Mouse (Mus musculus): Measurements from ENCODE around the gene Eif2b5. TPM values are rescaled to one million over a fixed set of nuclear protein-coding genes. Genes with fewer than 3 reads are reported as not detected.
A peak's percentile ranks its signal among the peaks of the same experiment; 100 is the strongest.

Gene Eif2b5
- polyA plus RNA-seq, 1 experiment from 2014 or later = 80.6 TPM

- Histone ChIP-seq H3K4me1 (ENCODE audit: control insufficient read depth, insufficient read depth, low read length) (peaks cover 11% of the 10 kb centered on the region), H3K36me3 (ENCODE audit: control insufficient read depth, insufficient read depth) (peaks cover 10% of the 10 kb centered on the region), H3K4me2 (ENCODE audit: low read depth, low read length) (peak overlapping the region; percentile 84), H3K9me3 (replicated peaks; ENCODE audit: control insufficient read depth, low read length) (no peaks in the 10 kb centered on the region), H3K4me3 (ENCODE audit: low read length) (peak overlapping the region; percentile 56), H3K27ac (ENCODE audit: low read length) (peak overlapping the region; percentile 18; the same call in 1 of the 2 replicates), H3K9ac (ENCODE audit: low read length) (peak overlapping the region; percentile 68), H3K27me3 (ENCODE audit: control insufficient read depth, insufficient read depth, low read length) (no peaks in the 10 kb centered on the region)
- 17% methylated on average over 25 of the region's 25 CpGs for WGBS
- ATAC-seq (replicated peaks; ENCODE audit: extremely low read depth, insufficient read depth, low FRiP score) = peak; percentile 8; the same call in 1 of the 2 replicates
Observed at GRCm38 (mm10) chr16:20496671-20497600, 1.7 kb upstream of the Eif2b5 start.

GRCm38 (mm10) chr16:20497980-20498676, 489 bp upstream of the Eif2b5 start:
- ATAC-seq (replicated peaks; ENCODE audit: extremely low read depth, insufficient read depth, low FRiP score) = peak; percentile 19

GRCm38 (mm10) chr16:20506000-20506399, 7.4 kb downstream of the Eif2b5 start:
- WGBS = 76% methylated on average over 8 of the region's 8 CpGs
- no peak for ATAC-seq (replicated peaks; ENCODE audit: extremely low read depth, insufficient read depth, low FRiP score)
- no peak overlapping the region for H3K9ac ChIP-seq (ENCODE audit: low read length)
- no peaks in the 10 kb centered on the region for H3K4me1 ChIP-seq (ENCODE audit: control insufficient read depth, insufficient read depth, low read length)
- no peaks in the 10 kb centered on the region for H3K9me3 ChIP-seq (replicated peaks; ENCODE audit: control insufficient read depth, low read length)
- no peaks in the 10 kb centered on the region for H3K27me3 ChIP-seq (ENCODE audit: control insufficient read depth, insufficient read depth, low read length)
- H3K4me2 ChIP-seq (ENCODE audit: low read depth, low read length) = no peak overlapping the region
- H3K4me3 ChIP-seq (ENCODE audit: low read length) = no peak overlapping the region
- no peak overlapping the region for H3K27ac ChIP-seq (ENCODE audit: low read length)
- peaks cover 93% of the 10 kb centered on the region for H3K36me3 ChIP-seq (ENCODE audit: control insufficient read depth, insufficient read depth)

More at GRCm38 (mm10) chr16:20497980-20498676, 489 bp upstream of the Eif2b5 start:
- no peaks in the 10 kb centered on the region for H3K27me3 ChIP-seq (ENCODE audit: control insufficient read depth, insufficient read depth, low read length)
- WGBS = 8% methylated on average over 16 of the region's 16 CpGs
- peak overlapping the region; percentile 61 for H3K27ac ChIP-seq (ENCODE audit: low read length)
- peaks cover 22% of the 10 kb centered on the region for H3K36me3 ChIP-seq (ENCODE audit: control insufficient read depth, insufficient read depth)
- H3K9ac ChIP-seq (ENCODE audit: low read length) = peak overlapping the region; percentile 61
- peak overlapping the region; percentile 75 for H3K4me3 ChIP-seq (ENCODE audit: low read length)
- peaks cover 11% of the 10 kb centered on the region for H3K4me1 ChIP-seq (ENCODE audit: control insufficient read depth, insufficient read depth, low read length)
- peak overlapping the region; percentile 72 for H3K4me2 ChIP-seq (ENCODE audit: low read depth, low read length)
- no peaks in the 10 kb centered on the region for H3K9me3 ChIP-seq (replicated peaks; ENCODE audit: control insufficient read depth, low read length)

- WGBS = 78% methylated on average over 3 of the region's 3 CpGs
- Histone ChIP-seq H3K36me3 (ENCODE audit: control insufficient read depth, insufficient read depth) (peaks cover 65% of the 10 kb centered on the region), H3K4me3 (ENCODE audit: low read length) (no peak overlapping the region), H3K4me2 (ENCODE audit: low read depth, low read length) (no peak overlapping the region), H3K9ac (ENCODE audit: low read length) (no peak overlapping the region), H3K4me1 (ENCODE audit: control insufficient read depth, insufficient read depth, low read length) (no peaks in the 10 kb centered on the region), H3K27ac (ENCODE audit: low read length) (no peak overlapping the region), H3K27me3 (ENCODE audit: control insufficient read depth, insufficient read depth, low read length) (no peaks in the 10 kb centered on the region), H3K9me3 (replicated peaks; ENCODE audit: control insufficient read depth, low read length) (no peaks in the 10 kb centered on the region)
- 0 out of 2 replicates have a peak, but pooled peaks have one; percentile 14 for ATAC-seq (replicated peaks; ENCODE audit: extremely low read depth, insufficient read depth, low FRiP score)
Observed at GRCm38 (mm10) chr16:20509349-20509748, 10.7 kb downstream of the Eif2b5 start.

GRCm38 (mm10) chr16:20511277-20511847, 12.7 kb downstream of the Eif2b5 start:
- ATAC-seq (replicated peaks; ENCODE audit: extremely low read depth, insufficient read depth, low FRiP score) = no peak
- no peak overlapping the region for H3K27ac ChIP-seq (ENCODE audit: low read length)
- H3K27me3 ChIP-seq (ENCODE audit: control insufficient read depth, insufficient read depth, low read length) = no peaks in the 10 kb centered on the region
- H3K4me1 ChIP-seq (ENCODE audit: control insufficient read depth, insufficient read depth, low read length) = peaks cover 3% of the 10 kb centered on the region
- H3K36me3 ChIP-seq (ENCODE audit: control insufficient read depth, insufficient read depth) = peaks cover 46% of the 10 kb centered on the region
- H3K4me3 ChIP-seq (ENCODE audit: low read length) = no peak overlapping the region
- no peaks in the 10 kb centered on the region for H3K9me3 ChIP-seq (replicated peaks; ENCODE audit: control insufficient read depth, low read length)
- no peak overlapping the region for H3K4me2 ChIP-seq (ENCODE audit: low read depth, low read length)
- 88% methylated on average over 7 of the region's 7 CpGs for WGBS
- H3K9ac ChIP-seq (ENCODE audit: low read length) = no peak overlapping the region

GRCm38 (mm10) chr16:20516032-20516431, 17.4 kb downstream of the Eif2b5 start:
- peak overlapping the region; percentile 81 for H3K4me2 ChIP-seq (ENCODE audit: low read depth, low read length)
- H3K27ac ChIP-seq (ENCODE audit: low read length) = peak overlapping the region; percentile 93
- peak overlapping the region; percentile 100 for H3K9ac ChIP-seq (ENCODE audit: low read length)
- H3K4me1 ChIP-seq (ENCODE audit: control insufficient read depth, insufficient read depth, low read length) = peaks cover 22% of the 10 kb centered on the region
- H3K9me3 ChIP-seq (replicated peaks; ENCODE audit: control insufficient read depth, low read length) = no peaks in the 10 kb centered on the region
- ATAC-seq (replicated peaks; ENCODE audit: extremely low read depth, insufficient read depth, low FRiP score) = no peak
- peak overlapping the region; percentile 96 for H3K4me3 ChIP-seq (ENCODE audit: low read length)
- no peaks in the 10 kb centered on the region for H3K27me3 ChIP-seq (ENCODE audit: control insufficient read depth, insufficient read depth, low read length)
- peaks cover 9% of the 10 kb centered on the region; the same call in 1 of the 2 replicates for H3K36me3 ChIP-seq (ENCODE audit: control insufficient read depth, insufficient read depth)

GRCm38 (mm10) chr16:20516726-20517201, 18.1 kb downstream of the Eif2b5 start, which contains the start of gene Dvl3:
TSS of gene Dvl3 (plus strand) at chr16:20516982.
- H3K4me3 ChIP-seq (ENCODE audit: low read length) = peak within 1 kb of the TSS; percentile 96
- no peaks in the 10 kb centered on the region for H3K9me3 ChIP-seq (replicated peaks; ENCODE audit: control insufficient read depth, low read length)
- H3K4me2 ChIP-seq (ENCODE audit: low read depth, low read length) = peak within 1 kb of the TSS; percentile 81
- peak; percentile 98 for ATAC-seq (replicated peaks; ENCODE audit: extremely low read depth, insufficient read depth, low FRiP score)
- peak within 1 kb of the TSS; percentile 100 for H3K9ac ChIP-seq (ENCODE audit: low read length)
- 1% methylated on average over 51 of the region's 55 CpGs for WGBS
- H3K36me3 ChIP-seq (ENCODE audit: control insufficient read depth, insufficient read depth) = peaks cover 11% of the 10 kb centered on the region; the same call in 1 of the 2 replicates
- H3K27ac ChIP-seq (ENCODE audit: low read length) = peak within 1 kb of the TSS; percentile 93
- peaks cover 22% of the 10 kb centered on the region for H3K4me1 ChIP-seq (ENCODE audit: control insufficient read depth, insufficient read depth, low read length)
- H3K27me3 ChIP-seq (ENCODE audit: control insufficient read depth, insufficient read depth, low read length) = no peaks in the 10 kb centered on the region

GRCm38 (mm10) chr16:20517216-20517615, 18.6 kb downstream of the Eif2b5 start:
- Histone ChIP-seq H3K36me3 (ENCODE audit: control insufficient read depth, insufficient read depth) (peaks cover 13% of the 10 kb centered on the region; the same call in 1 of the 2 replicates), H3K9ac (ENCODE audit: low read length) (peak overlapping the region; percentile 100), H3K27ac (ENCODE audit: low read length) (peak overlapping the region; percentile 93), H3K4me1 (ENCODE audit: control insufficient read depth, insufficient read depth, low read length) (peaks cover 22% of the 10 kb centered on the region), H3K9me3 (replicated peaks; ENCODE audit: control insufficient read depth, low read length) (no peaks in the 10 kb centered on the region), H3K4me3 (ENCODE audit: low read length) (peak overlapping the region; percentile 96), H3K4me2 (ENCODE audit: low read depth, low read length) (peak overlapping the region; percentile 81), H3K27me3 (ENCODE audit: control insufficient read depth, insufficient read depth, low read length) (no peaks in the 10 kb centered on the region)
- WGBS = under 1% methylated on average over 26 of the region's 26 CpGs
- peak; percentile 21 for ATAC-seq (replicated peaks; ENCODE audit: extremely low read depth, insufficient read depth, low FRiP score)
